Mouse (Mus musculus) MN1 (cell line): Measurements from ENCODE around the gene Efhc2.

Experiments
- DNase-seq: peaks from one replicate; pipeline ENCODE4 v3.0.0-alpha.2; 2016; ENCODE audit warnings: low spot score

Efhc2 gene

GRCm38 (mm10) chrX:17319126-17319583 lies at the start of gene Efhc2:
Gene Efhc2 (minus strand): TSS chrX:17319368.
- DNase-seq = no peak

GRCm38 (mm10) chrX:17365114-17365513 lies 45.9 kb upstream of the Efhc2 start:
- no peak for DNase-seq

- no peak for DNase-seq
Measured at GRCm38 (mm10) chrX:17300349-17300880, 18.8 kb downstream of the Efhc2 start.

GRCm38 (mm10) chrX:17283899-17284298 lies 35.3 kb downstream of the Efhc2 start:
- DNase-seq = no peak

- DNase-seq = no peak
Measured at GRCm38 (mm10) chrX:17225141-17225540, 94.0 kb downstream of the Efhc2 start.

- no peak for DNase-seq
Measured at GRCm38 (mm10) chrX:17217451-17217850, 101.7 kb downstream of the Efhc2 start.

- DNase-seq = no peak
Measured at GRCm38 (mm10) chrX:17213515-17213914, 105.7 kb downstream of the Efhc2 start.

- DNase-seq = no peak
Measured at GRCm38 (mm10) chrX:17175748-17176147, 143.4 kb downstream of the Efhc2 start.

GRCm38 (mm10) chrX:17165638-17166037 lies 153.5 kb downstream of the Efhc2 start:
- DNase-seq = no peak
